7 mouse cellular contexts compared by ENCODE assay signal in genomic region chr8:92960451-92960911, GRCm38 (mm10). TPM values are rescaled to one million over a fixed set of nuclear protein-coding genes. Genes with fewer than 3 reads are reported as not detected.
A peak's percentile ranks its signal among the peaks of the same experiment; 100 is the strongest.
DNase-seq lines count a peak whose midpoint lies in the region; ATAC-seq and TF ChIP-seq lines count a peak whose summit lies in the region.

No protein-coding gene starts in this region.

- ATAC-seq in embryonic facial prominence, embryonic 15.5 days (ENCODE audit: insufficient number of reproducible peaks, low FRiP score, low TSS enrichment, low read depth): no peak
- peak; percentile 45; the same call in 1 of the 2 replicates for ATAC-seq in hindbrain, postnatal 0 days
- no peak for ATAC-seq in neural tube, embryonic 15.5 days (ENCODE audit: low FRiP score)

- peaks cover 49% of the 10 kb centered on the region for H3K27me3 ChIP-seq in embryonic facial prominence, embryonic 15.5 days
- H3K27me3 ChIP-seq in hindbrain, postnatal 0 days (ENCODE audit: insufficient read depth, low read length): peaks cover 27% of the 10 kb centered on the region
- H3K27me3 ChIP-seq in neural tube, embryonic 15.5 days (replicated peaks): peaks cover 59% of the 10 kb centered on the region

- 0 out of 2 replicates have a peak overlapping the region, but pooled peaks have one; percentile 18 for H3K9ac ChIP-seq in embryonic facial prominence, embryonic 15.5 days
- 0 out of 2 replicates have a peak overlapping the region, but pooled peaks have one; percentile 9 for H3K9ac ChIP-seq in hindbrain, postnatal 0 days (replicated peaks; ENCODE audit: low read length)
- H3K9ac ChIP-seq in neural tube, embryonic 15.5 days (replicated peaks): peak overlapping the region; percentile 23; the same call in 1 of the 2 replicates

- H3K4me1 ChIP-seq in embryonic facial prominence, embryonic 15.5 days: peaks cover 14% of the 10 kb centered on the region
- H3K4me1 ChIP-seq in hindbrain, postnatal 0 days (ENCODE audit: insufficient read depth, low read length): peaks cover 6% of the 10 kb centered on the region
- peaks cover 13% of the 10 kb centered on the region for H3K4me1 ChIP-seq in neural tube, embryonic 15.5 days

- no peaks in the 10 kb centered on the region for H3K9me3 ChIP-seq in embryonic facial prominence, embryonic 15.5 days (replicated peaks)
- H3K9me3 ChIP-seq in hindbrain, postnatal 0 days (ENCODE audit: low read length): no peaks in the 10 kb centered on the region
- no peaks in the 10 kb centered on the region for H3K9me3 ChIP-seq in neural tube, embryonic 15.5 days (replicated peaks)

- H3K27ac ChIP-seq in embryonic facial prominence, embryonic 15.5 days (replicated peaks): no peak overlapping the region
- H3K27ac ChIP-seq in hindbrain, postnatal 0 days: no peak overlapping the region
- H3K27ac ChIP-seq in neural tube, embryonic 15.5 days (replicated peaks): no peak overlapping the region

- no peak for TF ChIP-seq CTCF in hindbrain, postnatal 0 days (IDR thresholded peaks at IDR 0.05; ENCODE audit: low read depth)

- peak; percentile 10 for DNase-seq in lung, postnatal 36 days
- DNase-seq in lung, postnatal 14 days: no peak
- DNase-seq in hindbrain, postnatal 0 days (ENCODE audit: low spot score): no peak
- no peak for DNase-seq in spleen, postnatal 36 days (ENCODE audit: low spot score in 2 of 2)
- DNase-seq in urinary bladder, postnatal 10 days (ENCODE audit: low spot score): no peak

- WGBS in embryonic facial prominence, embryonic 15.5 days: under 1% methylated on average over 42 of the region's 42 CpGs
- WGBS in hindbrain, postnatal 0 days: under 1% methylated on average over 41 of the region's 42 CpGs
- under 1% methylated on average over 42 of the region's 42 CpGs for WGBS in neural tube, embryonic 15.5 days

- H3K4me2 ChIP-seq in embryonic facial prominence, embryonic 15.5 days (replicated peaks): peak overlapping the region; percentile 94
- peak overlapping the region; percentile 74 for H3K4me2 ChIP-seq in hindbrain, postnatal 0 days (ENCODE audit: low read depth, low read length)
- peak overlapping the region; percentile 88 for H3K4me2 ChIP-seq in neural tube, embryonic 15.5 days

- H3K36me3 ChIP-seq in embryonic facial prominence, embryonic 15.5 days: no peaks in the 10 kb centered on the region
- no peaks in the 10 kb centered on the region for H3K36me3 ChIP-seq in hindbrain, postnatal 0 days (ENCODE audit: insufficient read depth, low read length)
- H3K36me3 ChIP-seq in neural tube, embryonic 15.5 days: no peaks in the 10 kb centered on the region

- H3K4me3 ChIP-seq in embryonic facial prominence, embryonic 15.5 days (replicated peaks): peak overlapping the region; percentile 47
- H3K4me3 ChIP-seq in hindbrain, postnatal 0 days (ENCODE audit: low read length): peak overlapping the region; percentile 37
- H3K4me3 ChIP-seq in neural tube, embryonic 15.5 days (replicated peaks): peak overlapping the region; percentile 42

RNA-seq across cellular contexts. Expression of gene Slc6a2, which starts 0.6 kb away (rescaled TPM):
- polyA plus RNA-seq in embryonic facial prominence, embryonic 15.5 days (2015; fragmentation: Nextera tagmentation; extraction: Ambion mirVana): 1.4 and 1.7 TPM in 2 replicates
- total RNA-seq in hindbrain, postnatal 0 days (2014; rRNA removed): 7.9 and 10.6 TPM in 2 replicates
- polyA plus RNA-seq in hindbrain, postnatal 0 days (2015; fragmentation: Nextera tagmentation; extraction: Ambion mirVana): 5.9 and 6.6 TPM in 2 replicates
- polyA plus RNA-seq in neural tube, embryonic 15.5 days (2015; fragmentation: Nextera tagmentation; extraction: Ambion mirVana): 0.09 TPM in 1 of 2 replicates, not detected in the other

RNA-seq across cellular contexts. Expression of gene Capns2, which starts 59.3 kb away (rescaled TPM):
- 65.7 and 66.2 TPM in 2 replicates for polyA plus RNA-seq in embryonic facial prominence, embryonic 15.5 days (2015; fragmentation: Nextera tagmentation; extraction: Ambion mirVana)
- total RNA-seq in hindbrain, postnatal 0 days (2014; rRNA removed): 0.68 TPM in 1 of 2 replicates, not detected in the other
- not detected in 2 replicates for polyA plus RNA-seq in hindbrain, postnatal 0 days (2015; fragmentation: Nextera tagmentation; extraction: Ambion mirVana)
- polyA plus RNA-seq in neural tube, embryonic 15.5 days (2015; fragmentation: Nextera tagmentation; extraction: Ambion mirVana): 0.46 and 0.60 TPM in 2 replicates

Comparison
In these comparisons a context has a peak if more than half of its experiments do, and no peak if none do; other contexts are left out.
1. RNA of gene Capns2, which starts 59.3 kb away (polyA plus RNA-seq): 65.7 to 66.2 TPM in embryonic facial prominence, embryonic 15.5 days; 0.46 to 0.60 TPM in neural tube, embryonic 15.5 days and not detected in hindbrain, postnatal 0 days; every median in the first group is over 10 times any median in the second.
2. Peak in every context shown above with its lines, with median percentiles within 50 percentile points of each other: H3K4me2 ChIP-seq, H3K4me3 ChIP-seq and H3K9ac ChIP-seq.